Mouse (Mus musculus) brain, embryonic 14.5 days (tissue): ENCODE data around the gene Dad1. TPM values are rescaled to one million over a fixed set of nuclear protein-coding genes. Genes with fewer than 3 reads are reported as not detected.
A peak's percentile ranks its signal among the peaks of the same experiment; 100 is the strongest.

Experiments
- DNase-seq: peaks from one replicate; pipeline ENCODE4 v3.0.0-alpha.2; 2011; ENCODE audit warnings: low read depth
- CTCF ChIP-seq: fragments of 200-500 bp; IDR thresholded peaks from 2 replicates; pipeline ENCODE4 v1.5.1; 2012; ENCODE audit warnings: inconsistent platforms, mild to moderate bottlenecking, moderate library complexity, borderline replicate concordance; ENCODE audit not compliant: insufficient read depth, insufficient read length; ENCODE audit errors: extremely low read depth
- POLR2A ChIP-seq: fragments of 200-500 bp; IDR thresholded peaks from 2 replicates; pipeline ENCODE4 v1.6.1; 2012; ENCODE audit warnings: mild to moderate bottlenecking, inconsistent platforms, borderline replicate concordance; ENCODE audit not compliant: poor library complexity, insufficient read depth, insufficient read length, severe bottlenecking; ENCODE audit errors: extremely low read depth
- polyA plus RNA-seq: library from polyadenylated mRNA; depleted of rRNA; stranded (reverse); fragments of >200 nt; gene quantifications from 2 replicates; pipeline ENCODE4 v1.2.3, GENCODE M21; 2012; rRNA removed

Gene Dad1
- 219 and 329 TPM in 2 replicates for polyA plus RNA-seq

- DNase-seq, result peak; percentile 99
These were observed at the start of gene Dad1, which contains the start of gene Abhd4 for GRCm38 (mm10) chr14:54253741-54254291. Gene Dad1, minus strand, starts transcription at chr14:54254104. Gene Abhd4, plus strand, starts transcription at chr14:54254188.

DNA sequence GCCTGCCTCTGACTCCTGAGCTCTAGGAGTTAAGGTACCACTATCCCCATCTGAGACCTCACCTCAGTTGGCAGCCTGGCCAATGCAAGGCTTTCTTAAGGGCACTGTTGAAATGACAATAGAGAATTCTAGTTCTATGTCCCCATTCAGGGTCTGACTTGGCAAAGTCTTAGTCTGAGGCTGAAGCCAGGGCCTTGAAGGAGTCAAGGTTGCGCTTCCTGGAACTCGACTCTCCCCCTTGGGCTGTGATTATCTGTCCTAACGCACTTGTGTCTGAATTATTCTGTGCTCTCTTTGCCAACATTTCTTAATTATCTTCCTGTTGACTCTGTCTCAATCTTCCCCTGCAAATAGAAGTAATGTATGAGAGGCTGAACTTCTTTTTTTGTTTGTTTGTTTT lies 46.8 kb upstream of the Dad1 start:
- TF ChIP-seq POLR2A (no peak), CTCF (no peak)
- DNase-seq, result no peak

More at GRCm38 (mm10) chr14:54253741-54254291, at the start of gene Dad1, which contains the start of gene Abhd4:
- 0 out of 2 replicates have a peak, but pooled peaks have one; percentile 9 for TF ChIP-seq CTCF
- peak; percentile 67; the same call in 1 of the 2 replicates for TF ChIP-seq POLR2A

DNA sequence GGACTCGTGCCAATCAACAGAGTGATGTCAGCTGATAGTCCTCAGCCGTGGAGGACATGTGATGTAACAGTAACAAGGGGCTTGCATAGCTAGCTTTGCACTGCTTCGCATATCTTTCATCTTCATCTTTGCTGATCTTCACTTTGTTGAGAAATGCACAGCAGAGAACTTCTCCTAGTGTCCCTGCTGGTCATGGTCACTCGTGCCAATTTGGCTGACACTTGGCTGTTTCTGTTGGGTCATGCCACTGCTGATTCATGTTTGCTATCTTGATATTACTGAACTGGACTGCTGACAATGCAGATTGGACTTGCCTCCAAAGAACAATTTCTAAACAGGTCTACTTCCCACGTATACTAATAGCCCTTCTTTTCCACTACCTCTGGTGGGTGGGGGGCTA lies 46.2 kb upstream of the Dad1 start:
- no peak for DNase-seq
- TF ChIP-seq CTCF (no peak), POLR2A (no peak)

DNA sequence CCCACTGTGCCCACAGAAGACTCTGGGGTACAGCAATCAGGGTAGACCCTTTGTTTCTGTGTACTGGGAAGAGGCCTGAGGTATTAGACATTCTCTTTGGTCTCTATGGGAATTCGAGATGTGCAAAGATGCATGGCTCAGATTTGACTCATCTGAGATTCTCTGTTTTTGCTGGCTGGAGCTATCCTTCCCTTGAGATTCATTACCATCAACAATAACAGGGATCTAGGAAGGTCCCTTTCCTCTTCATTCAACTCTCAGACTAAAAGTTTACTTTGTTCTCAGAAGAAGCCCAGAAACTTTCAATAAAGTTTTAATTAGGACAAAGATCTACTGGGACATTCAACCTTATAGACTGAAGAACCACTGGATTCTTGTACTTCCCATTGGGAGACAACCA lies 30.9 kb upstream of the Dad1 start, which contains the start of gene Olfr49:
TSS of gene Olfr49 (minus strand) at position 101 of the 400 bp plus-strand sequence.
- TF ChIP-seq POLR2A, result no peak
- TF ChIP-seq CTCF, result no peak
- no peak for DNase-seq

DNA sequence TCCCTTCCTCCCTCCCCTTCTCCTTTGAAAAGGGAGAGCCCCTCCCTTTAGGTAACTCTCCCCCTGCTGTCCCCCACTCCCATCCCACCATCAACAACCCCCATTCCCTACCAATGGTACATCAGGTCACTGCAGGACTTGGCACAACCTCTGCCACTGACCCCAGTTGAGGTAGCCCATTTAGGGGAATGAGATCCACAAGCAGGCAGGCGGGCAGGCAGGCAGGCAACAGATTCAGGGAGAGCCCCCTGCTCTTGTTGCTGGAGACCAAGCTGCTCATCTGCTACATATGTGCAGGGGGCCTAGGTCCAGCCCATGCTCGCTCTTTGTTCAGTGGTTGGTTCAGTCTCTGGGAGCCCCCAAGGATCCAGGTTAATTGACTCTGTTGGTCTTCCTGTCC lies 22.5 kb upstream of the Dad1 start:
- TF ChIP-seq POLR2A (no peak), CTCF (no peak)
- DNase-seq, result no peak

DNA sequence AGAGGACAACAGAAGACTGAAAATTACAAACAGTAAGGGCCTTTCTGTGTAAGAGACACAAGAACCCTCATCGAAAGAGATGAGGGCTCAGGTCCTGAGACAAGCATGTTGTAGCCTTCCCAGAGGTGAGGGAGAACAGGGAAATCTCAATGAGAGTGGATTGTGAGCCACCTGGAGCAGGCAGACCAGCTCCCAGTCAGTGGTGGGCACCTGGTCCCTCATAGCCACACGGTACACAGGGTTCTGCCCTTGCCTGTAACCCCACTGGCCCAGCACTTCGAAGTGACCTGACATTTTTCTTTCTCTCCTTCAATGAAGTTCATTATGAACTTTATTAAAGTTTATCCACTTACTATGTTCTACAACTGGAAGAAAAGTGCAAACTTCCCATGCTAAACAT lies 18.8 kb upstream of the Dad1 start:
- TF ChIP-seq CTCF (no peak), POLR2A (no peak)
- DNase-seq, result no peak

GRCm38 (mm10) chr14:54271976-54272606 lies 18.2 kb upstream of the Dad1 start:
- TF ChIP-seq POLR2A (no peak), CTCF (no peak)

DNA sequence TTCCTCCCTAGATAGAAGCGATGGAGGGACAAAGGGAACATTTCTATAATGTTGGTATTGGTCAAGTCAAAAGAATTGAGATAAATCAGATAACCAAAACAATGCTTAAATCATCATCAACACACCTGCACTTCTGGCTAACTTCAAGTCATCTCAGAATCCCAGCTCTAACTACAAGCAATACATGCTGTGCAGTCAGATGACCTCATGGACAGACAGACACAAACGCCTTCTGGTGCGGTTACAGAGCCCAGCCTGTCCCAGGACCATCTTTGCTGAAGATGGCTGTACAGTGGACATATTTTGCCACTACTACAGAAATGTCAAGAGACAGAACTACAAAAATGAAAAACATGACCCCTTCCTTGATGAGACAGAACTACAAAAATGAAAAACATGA lies 16.5 kb upstream of the Dad1 start:
- TF ChIP-seq CTCF (no peak), POLR2A (no peak)
- no peak for DNase-seq

More at GRCm38 (mm10) chr14:54271976-54272606, 18.2 kb upstream of the Dad1 start:
- DNase-seq, result no peak

GRCm38 (mm10) chr14:54269566-54269965 lies 15.7 kb upstream of the Dad1 start:
- DNase-seq, result no peak
- no peak for TF ChIP-seq CTCF
- no peak for TF ChIP-seq POLR2A

DNA sequence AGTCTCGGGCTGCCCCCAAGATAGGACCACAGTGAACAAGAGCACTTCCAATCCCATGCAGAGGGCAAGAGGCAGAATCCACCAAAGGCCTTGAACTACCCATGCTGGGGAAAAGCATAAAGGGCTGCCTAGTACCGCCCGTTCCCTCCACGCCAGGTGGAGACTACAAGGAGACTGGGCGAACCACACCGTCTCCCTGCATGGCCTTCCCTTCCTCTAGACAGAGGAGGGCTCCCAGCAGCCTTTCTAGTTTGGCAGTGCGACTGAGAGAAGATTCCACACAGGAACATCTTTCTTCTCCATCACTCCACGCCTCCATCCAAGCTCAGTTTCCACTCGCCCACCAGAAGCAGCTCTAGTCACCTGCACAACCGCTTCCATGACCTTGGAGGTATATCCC lies 14.1 kb upstream of the Dad1 start:
- DNase-seq, result no peak
- no peak for TF ChIP-seq CTCF
- no peak for TF ChIP-seq POLR2A

DNA sequence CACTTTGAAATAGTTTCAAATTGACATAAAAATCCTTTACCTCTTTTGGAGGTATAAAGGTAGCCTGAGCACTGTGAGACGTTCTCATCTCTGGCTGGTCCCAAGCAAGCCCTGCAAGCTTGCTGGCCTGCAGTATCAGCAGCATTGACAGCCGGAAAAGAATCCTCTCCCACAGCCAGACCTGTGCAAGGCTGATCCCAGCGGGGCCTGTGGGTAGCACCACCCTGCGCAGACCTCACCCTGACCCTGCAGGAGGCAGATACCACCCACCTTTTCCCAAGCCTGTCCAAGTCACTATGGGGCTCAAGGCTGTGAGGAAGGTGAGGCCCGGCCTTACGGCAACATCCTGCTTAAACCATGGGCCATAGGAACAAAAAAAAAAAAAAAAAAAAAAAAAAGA lies 12.0 kb upstream of the Dad1 start:
- no peak for TF ChIP-seq CTCF
- DNase-seq, result no peak

- no peak for TF ChIP-seq CTCF
- no peak for DNase-seq
These were observed 11.2 kb upstream of the Dad1 start for GRCm38 (mm10) chr14:54265093-54265492.
